In genomic region chr14:11560641-11561232, GRCm38 (mm10) we compare ENCODE assay signal across 17 mouse cellular contexts. TPM values are rescaled to one million over a fixed set of nuclear protein-coding genes. Genes with fewer than 3 reads are reported as not detected.
"Had no signal": no experiment of that assay in that cellular context is flagged by ENCODE, and none has a peak within 500 bp of the region (broad histone marks: within the 10 kb centered on the region; RNA-seq: fewer than 3 reads in every experiment).

No protein-coding gene starts in this region.

- H3K27me3 ChIP-seq: midbrain, embryonic 12.5 days; neural tube, embryonic 13.5 days had no signal

- H3K36me3 ChIP-seq: liver, embryonic 15.5 days; midbrain, embryonic 12.5 days; neural tube, embryonic 13.5 days had no signal

- H3K27ac ChIP-seq: left cerebral cortex, adult 2 months; limb, embryonic 10.5 days; liver, embryonic 15.5 days; macrophage; midbrain, embryonic 12.5 days; neural tube, embryonic 13.5 days had no signal

- DNase-seq: kidney, adult 2 months; lung, adult 2 months; retina, postnatal 1 day; right cerebral cortex, postnatal 4 days; spleen, adult 18-20 months; thymus, adult 2 months; thymus, postnatal 25 days had no signal

- H3K4me2 ChIP-seq: liver, embryonic 11.5 days; liver, embryonic 15.5 days; midbrain, embryonic 12.5 days; neural tube, embryonic 13.5 days had no signal

- H3K9ac ChIP-seq: liver, embryonic 15.5 days; midbrain, embryonic 12.5 days; neural tube, embryonic 13.5 days had no signal

- H3K4me1 ChIP-seq: megakaryocyte, embryonic 14.5 days had no signal

- H3K4me3 ChIP-seq: left cerebral cortex, adult 2 months; limb, embryonic 10.5 days; liver, embryonic 15.5 days; megakaryocyte, embryonic 14.5 days; midbrain, embryonic 12.5 days; neural tube, embryonic 13.5 days had no signal

- H3K9me3 ChIP-seq: limb, embryonic 10.5 days; liver, embryonic 15.5 days; midbrain, embryonic 12.5 days; neural tube, embryonic 13.5 days had no signal

- ATAC-seq: intestine, embryonic 16.5 days; midbrain, embryonic 16.5 days had no signal

RNA-seq across cellular contexts. Expression of gene Ptprg, which starts 7.4 kb away (rescaled TPM):
- polyA plus RNA-seq: macrophage had no signal
